Mouse (Mus musculus): ENCODE data around the gene Grm4. TPM values are rescaled to one million over a fixed set of nuclear protein-coding genes. Genes with fewer than 3 reads are reported as not detected.

Gene Grm4
- total RNA-seq, 2 experiments from 2014 or later = not detected

DNA sequence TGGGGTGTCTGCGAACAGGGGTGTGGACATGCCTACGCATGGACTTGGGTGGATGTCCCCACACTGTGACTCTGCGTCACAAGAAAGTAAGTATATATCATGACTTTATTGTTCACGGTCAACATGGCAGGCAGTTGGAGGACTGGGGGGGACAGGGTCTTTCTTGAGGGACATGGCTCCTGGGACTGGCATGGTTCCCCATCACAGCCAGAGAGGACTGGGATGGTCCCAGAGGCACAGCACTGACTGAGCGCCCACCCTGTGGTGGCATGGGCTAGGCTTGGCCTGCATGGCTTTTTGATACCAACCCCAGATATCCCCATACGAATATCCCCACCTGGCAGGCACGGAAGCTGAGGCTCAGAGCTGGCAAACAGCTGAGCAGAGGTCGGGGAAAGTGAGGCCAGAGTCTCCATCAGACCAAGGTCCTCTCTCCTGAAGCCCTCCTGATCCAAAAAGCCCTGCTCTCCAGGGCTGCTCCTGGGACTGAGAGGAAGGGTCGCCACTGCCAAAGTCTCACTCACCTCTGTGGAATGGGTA is 64.1 kb downstream of the Grm4 start:
- no peak for ATAC-seq (replicated peaks; ENCODE audit: low FRiP score, low TSS enrichment, poor library complexity, severe bottlenecking)

DNA sequence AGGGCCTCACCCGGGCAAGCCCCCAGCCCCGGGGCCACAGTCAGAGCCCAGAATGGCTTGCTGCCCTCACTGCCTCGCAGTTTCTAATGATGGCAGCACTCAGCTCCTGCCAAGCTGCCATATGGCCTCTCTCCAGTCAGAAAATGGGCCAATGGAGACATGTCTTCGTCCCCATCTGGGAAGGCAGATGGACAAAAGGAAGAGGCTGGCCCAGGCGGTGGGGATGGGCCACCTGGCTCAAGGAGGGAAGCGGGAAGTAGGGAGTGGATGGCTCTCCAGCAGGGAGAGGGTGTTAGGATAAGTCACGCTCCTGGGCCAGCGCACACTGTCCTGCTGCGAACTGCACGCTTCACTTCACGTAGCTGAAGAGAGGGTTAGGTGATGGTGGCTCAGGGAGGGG is 64.8 kb downstream of the Grm4 start:
- no peak for ATAC-seq (replicated peaks; ENCODE audit: low FRiP score, low TSS enrichment, poor library complexity, severe bottlenecking)

DNA sequence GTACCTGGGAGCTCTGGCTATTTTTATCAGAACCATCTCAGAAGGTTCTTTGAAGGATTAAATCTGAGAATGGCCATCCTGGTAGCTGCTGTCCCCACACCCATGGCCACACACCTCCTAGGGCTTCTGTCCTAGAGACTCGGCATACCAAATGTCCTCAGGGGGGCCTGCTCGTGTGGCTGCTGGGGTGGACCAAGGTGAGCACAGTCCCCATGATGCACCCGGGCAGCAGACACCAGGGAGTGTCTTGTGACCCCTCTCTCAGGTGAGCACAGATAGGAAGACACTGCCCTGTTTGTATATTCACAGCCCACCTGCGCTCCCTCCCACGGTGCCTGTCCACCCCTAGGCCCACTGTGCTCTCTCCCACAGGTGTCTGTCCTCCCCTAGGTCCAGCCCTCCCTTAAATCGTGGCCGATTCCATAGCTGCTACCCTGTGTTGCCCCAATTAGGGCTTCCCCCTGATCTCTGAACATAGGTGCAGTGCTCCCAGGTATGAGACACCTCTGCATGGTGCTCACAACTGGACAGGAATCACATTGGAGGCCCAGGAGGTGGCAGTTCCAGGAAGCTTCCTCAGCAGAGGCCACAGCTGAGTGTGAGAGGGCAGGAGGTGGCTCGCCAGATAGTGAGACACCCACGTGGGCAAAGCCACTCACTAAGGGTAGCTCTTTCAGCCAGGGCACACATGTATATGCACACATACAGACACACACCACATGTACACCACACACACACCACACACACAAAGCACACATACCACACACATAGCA is 66.0 kb downstream of the Grm4 start:
- no peak for ATAC-seq (replicated peaks; ENCODE audit: low FRiP score, low TSS enrichment, poor library complexity, severe bottlenecking)

DNA sequence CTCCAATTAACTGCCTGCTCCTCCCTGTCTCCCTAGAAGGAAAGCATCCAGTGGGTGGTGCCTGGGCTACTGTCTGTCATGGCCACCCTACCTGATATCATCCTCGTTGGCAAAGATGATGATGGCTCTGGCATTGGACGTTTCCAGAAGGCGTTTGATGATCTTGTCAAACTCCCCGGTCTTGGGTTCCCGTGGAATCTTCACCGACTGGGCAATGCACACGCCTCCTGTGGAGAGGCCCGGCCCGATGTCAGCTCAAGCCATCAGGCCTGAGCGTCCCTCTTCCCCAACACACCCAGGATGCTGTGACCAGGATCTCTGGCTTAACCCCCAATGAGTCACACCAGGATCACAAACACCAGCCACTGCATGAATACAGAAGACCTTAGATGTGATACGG is 66.8 kb downstream of the Grm4 start:
- ATAC-seq (replicated peaks; ENCODE audit: low FRiP score, low TSS enrichment, poor library complexity, severe bottlenecking) = no peak

DNA sequence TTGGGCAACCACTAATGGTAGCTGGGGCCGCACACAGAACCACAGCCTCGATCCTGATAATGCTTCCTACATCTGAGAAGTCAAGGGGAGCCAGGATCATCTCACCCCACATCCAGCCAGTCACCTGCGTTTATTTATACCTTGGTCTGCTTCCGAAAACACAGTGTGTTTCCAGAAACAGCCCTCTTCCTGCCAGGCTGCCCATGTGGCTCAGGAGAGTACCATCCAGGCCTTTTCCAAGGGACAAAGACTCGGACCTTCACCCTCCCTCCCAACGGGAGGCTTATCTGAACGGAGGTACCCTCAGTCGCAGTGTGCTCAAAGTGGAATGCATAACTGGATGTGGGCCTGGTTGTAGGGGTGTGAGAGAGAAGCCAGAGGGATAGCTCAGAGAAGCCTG is 68.2 kb downstream of the Grm4 start:
- ATAC-seq (replicated peaks; ENCODE audit: low FRiP score, low TSS enrichment, poor library complexity, severe bottlenecking) = no peak

DNA sequence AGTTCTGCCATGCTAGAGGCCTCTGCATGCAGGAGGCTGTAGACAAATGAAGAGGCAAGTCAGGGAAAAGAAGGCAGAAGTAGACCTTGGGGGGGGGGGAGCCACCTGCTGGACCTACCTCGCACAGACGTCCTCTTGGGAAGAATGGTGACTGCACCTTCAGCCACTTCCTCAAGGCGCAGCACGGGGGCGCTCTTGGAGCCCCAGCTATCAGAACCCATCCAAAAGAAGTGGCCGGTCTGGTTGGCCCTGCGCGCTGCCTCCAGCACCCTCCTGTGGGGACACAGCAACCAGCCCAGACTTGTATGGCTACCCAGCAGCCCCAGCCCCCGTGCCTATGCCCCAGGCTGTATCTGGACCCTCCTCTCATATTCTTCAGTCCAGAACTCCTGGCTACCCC is 69.4 kb downstream of the Grm4 start:
- ATAC-seq (replicated peaks; ENCODE audit: low FRiP score, low TSS enrichment, poor library complexity, severe bottlenecking) = 0 out of 2 replicates have a peak, but pooled peaks have one; percentile 42

DNA sequence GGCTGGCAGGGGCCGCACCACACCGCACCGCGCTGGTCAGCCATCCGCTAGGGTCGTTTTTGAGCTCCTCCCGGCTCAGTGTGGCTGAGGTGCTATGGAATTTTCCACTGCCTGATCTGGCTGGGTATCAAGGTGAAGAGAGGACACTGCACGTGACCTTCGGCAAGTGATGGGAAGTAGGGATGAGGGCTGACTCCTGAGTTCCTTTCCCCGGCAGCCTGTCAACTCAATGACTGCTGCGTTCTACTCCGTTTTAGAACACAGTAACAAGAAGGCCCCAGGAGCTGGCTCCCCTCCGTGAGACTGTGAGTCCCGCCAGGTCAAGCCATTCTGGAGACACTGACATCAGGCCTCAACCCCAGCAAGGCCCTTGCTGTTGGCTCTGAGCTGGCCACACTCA is 70.0 kb downstream of the Grm4 start:
- ATAC-seq (replicated peaks; ENCODE audit: low FRiP score, low TSS enrichment, poor library complexity, severe bottlenecking) = no peak

DNA sequence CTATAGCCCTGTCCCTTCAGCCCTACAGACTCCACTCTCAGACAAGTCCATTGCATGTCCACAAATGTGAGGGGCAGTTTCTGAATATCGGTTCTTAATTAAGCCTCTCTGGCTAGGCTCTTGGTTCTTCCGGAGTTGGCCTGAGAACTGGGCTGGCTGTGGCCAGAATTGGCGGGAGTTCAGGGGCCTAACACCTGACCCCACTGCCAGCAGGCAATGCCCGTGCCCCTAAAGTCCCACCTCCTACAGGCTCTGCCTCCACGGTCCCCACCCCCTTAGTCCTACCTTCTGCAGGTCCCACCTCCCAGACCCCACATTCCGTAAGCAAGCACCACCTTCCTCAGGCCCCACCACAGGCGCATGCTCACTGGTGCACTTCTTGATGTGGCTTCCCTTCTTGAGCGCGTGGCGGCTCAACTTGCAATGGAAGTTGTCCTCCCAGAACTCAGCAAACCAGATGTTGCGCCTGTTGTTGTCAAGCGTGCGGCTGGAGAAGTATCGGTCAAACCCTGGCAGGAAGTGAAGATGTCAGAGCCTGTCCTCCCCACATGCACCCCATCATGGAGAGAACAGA is 71.4 kb downstream of the Grm4 start:
- no peak for ATAC-seq (replicated peaks; ENCODE audit: low FRiP score, low TSS enrichment, poor library complexity, severe bottlenecking)

DNA sequence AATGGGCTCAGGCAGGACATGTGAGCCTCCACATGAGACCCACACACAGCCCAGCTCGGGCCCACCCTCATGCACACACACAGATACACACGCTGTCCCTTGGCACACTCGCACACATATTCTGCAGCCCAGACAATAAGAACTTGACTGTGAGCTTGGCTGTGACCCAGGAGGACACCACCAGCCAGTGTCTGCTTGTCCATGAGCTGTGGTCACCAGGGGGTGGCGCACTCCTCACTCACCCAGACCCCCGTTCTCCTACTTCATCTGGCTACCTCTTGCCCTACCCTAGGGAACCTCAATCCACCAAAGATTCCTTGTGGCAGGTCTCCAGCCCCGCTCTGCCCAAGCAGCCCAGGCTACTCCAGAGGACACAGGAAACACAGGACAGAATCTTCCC is 72.5 kb downstream of the Grm4 start:
- ATAC-seq (replicated peaks; ENCODE audit: low FRiP score, low TSS enrichment, poor library complexity, severe bottlenecking) = no peak

DNA sequence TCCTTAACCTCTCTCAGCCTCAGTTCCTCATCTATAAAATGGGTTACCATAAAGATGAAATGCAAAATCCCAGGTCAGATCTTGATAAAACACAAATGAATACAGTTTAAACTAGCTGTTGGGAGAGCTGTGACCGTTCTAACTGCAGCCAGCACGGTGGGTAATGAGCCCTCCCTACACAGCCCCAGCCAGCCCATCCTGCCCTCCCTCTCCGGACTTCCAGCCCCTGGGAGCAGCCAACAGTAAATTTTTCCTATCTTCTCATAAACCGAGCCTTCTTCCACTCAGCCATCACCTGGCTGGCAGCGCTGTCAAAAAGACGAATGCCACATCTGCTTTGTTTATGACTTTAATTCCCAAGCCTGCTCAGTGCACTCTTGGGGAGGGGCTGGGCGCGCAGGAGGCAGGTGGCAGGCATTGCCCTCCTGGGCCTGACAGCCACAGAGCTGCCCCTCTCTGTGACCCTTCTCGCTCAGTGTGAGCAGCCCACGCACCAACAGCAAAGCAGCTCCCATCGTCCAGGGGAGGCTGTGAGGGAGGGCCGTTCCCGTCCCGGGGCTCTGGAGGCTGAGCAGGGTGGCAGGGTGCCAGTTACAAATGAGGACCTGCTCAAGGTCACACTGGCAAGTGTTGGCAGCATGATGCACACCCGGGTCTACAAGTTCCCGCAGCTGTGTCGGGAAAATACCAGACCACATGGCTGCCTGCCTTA is 75.7 kb downstream of the Grm4 start:
- ATAC-seq (replicated peaks; ENCODE audit: low FRiP score, low TSS enrichment, poor library complexity, severe bottlenecking) = no peak

DNA sequence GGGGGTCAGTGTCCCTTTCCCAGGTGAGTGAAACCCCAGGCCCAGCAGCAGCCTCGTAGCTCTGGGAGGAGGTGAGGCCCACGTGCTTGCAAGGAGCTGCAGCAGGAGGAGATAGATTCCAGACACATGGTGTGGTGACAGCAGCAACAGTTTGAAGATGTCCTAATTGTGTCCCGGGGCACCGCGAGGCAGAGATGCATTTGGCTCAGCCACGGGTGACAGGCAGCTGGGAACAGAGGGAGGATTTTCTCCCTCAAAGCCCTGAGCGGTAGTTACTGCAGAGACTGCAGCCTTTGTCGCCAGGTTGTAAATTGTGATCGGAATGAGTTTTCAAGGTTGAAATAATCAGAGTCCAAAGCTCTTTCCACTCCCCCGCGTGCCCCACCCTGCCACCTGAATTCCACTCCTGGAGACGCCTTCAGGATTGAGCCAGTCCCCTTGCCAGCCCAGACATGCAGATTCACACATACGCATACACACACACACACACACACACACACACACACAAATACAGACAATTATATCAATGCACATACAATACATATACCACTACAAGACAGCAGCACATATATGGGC is 78.6 kb downstream of the Grm4 start:
- no peak for ATAC-seq (replicated peaks; ENCODE audit: low FRiP score, low TSS enrichment, poor library complexity, severe bottlenecking)

DNA sequence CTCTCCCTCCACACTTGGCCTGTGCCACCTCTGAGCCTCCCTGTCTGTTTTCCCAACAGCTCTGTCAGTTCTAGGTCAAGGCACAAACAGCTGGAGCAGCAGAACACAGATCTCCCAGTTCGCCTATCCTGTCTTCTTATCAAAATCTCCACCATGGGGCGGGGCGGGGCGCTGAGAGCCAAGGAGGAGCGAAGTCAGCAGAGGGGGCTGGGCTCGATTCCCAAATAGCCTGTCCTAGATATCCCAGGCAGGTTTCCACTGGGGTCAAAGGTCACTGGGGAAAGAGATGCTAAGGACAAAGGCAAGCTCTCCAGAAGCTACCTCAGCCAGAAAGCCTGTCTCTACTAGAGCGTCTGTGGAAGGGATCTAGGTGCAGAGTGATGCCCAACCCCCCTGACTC is 79.4 kb downstream of the Grm4 start:
- ATAC-seq (replicated peaks; ENCODE audit: low FRiP score, low TSS enrichment, poor library complexity, severe bottlenecking) = no peak

DNA sequence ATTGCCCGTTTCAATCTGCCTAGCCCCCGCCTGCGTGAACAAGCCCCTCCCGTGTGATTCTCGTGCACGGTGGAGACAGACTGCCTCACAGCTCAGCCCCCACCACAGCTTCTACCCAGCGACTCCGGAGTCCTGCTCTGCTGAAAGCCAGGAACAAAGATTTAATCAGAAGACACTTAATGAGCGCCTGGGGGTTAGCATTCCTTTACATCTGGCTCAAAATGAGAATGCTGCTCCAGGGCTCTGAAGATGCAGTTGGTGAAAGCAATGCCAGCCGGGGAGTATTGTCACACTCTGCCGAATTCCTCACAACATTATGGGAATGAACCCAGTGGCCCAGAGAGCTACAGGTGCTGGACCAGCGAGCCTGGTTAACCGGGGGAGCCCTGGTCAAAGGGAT is 85.4 kb downstream of the Grm4 start:
- no peak for ATAC-seq (replicated peaks; ENCODE audit: low FRiP score, low TSS enrichment, poor library complexity, severe bottlenecking)

DNA sequence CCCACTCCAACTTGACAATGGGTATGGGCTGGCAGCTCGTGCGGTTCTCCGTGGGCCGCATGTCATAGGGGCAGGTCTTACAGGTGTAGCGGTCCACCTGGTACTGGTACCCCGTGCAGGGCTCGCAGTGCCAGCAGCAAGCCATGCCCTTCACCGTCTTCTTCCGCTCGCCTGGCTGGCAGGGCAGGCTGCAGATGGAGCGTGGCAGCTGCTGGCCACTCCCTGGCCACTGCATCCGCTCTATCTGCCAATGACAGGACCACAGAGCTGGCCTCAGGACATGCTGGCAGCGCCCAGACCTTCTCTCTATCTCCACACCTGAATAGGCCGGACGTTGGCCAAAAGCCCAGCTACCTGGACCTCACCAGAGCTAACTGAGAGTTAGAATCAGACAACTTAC is 86.0 kb downstream of the Grm4 start:
- no peak for ATAC-seq (replicated peaks; ENCODE audit: low FRiP score, low TSS enrichment, poor library complexity, severe bottlenecking)

DNA sequence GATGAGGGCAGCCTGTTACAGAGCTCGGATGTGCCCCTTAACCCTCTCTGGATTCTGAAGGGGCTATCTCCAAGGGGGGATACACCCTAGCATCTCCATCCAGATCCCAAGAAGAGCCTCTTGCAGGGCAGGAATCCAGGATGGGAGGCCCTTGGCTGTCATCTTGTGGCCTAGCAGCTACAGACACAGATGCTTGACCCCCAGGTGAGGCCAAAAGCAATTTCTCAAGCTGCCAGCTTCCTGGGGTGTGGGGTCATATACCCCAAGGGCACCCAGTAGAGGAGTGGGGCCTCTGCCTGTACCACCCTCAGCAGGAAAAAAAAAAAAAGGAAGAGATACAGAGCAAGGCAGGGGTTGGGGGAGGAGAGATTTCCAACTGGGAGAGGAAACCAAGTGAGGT is 87.1 kb downstream of the Grm4 start:
- no peak for ATAC-seq (replicated peaks; ENCODE audit: low FRiP score, low TSS enrichment, poor library complexity, severe bottlenecking)

DNA sequence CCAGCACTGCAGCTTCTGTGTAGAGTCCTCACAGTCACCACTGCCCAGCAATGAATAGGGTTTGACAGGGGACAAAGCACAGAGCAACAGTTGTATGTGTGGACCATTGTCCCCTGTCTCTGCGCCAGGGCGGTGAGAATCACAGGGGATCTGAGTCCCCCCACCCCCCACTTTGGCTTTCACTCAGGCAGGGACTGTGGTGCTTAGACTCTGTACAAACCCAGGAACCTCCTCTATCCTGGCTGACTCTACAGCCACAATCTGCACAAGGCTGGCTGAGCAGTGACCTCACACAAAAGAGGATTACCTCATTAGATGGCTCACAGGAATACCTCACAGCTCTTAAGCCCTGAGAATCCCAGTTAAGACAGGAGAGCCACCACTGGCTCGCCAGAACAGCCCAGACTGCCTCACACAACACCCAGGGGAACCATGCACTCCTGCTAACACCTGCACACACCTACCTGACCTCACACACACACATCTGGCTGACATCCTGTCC is 88.0 kb downstream of the Grm4 start:
- ATAC-seq (replicated peaks; ENCODE audit: low FRiP score, low TSS enrichment, poor library complexity, severe bottlenecking) = no peak

DNA sequence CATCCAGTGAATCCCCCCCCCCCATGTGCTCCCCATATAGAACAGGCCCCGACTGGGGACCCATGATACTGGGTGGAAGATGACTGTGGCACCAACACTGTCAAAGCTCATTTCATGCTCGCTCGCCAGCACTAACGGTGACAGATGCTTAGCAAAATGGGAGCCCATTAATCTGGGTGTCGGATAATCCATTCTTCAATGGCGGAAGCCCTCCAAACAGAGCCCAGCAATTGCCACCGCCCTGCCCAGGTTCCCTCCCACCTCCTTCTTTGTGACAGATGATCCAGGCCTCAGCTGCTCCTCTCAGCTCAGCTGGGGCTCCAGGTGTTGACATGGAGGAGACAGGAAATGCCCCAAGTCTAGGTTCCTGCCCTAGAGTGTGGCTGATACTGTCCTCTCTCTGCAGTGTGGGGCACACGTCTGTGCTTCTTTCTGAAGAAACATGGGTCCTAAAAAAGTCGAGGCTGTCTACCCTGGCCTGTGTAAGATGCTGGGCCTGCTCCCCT is 89.0 kb downstream of the Grm4 start:
- ATAC-seq (replicated peaks; ENCODE audit: low FRiP score, low TSS enrichment, poor library complexity, severe bottlenecking) = no peak

DNA sequence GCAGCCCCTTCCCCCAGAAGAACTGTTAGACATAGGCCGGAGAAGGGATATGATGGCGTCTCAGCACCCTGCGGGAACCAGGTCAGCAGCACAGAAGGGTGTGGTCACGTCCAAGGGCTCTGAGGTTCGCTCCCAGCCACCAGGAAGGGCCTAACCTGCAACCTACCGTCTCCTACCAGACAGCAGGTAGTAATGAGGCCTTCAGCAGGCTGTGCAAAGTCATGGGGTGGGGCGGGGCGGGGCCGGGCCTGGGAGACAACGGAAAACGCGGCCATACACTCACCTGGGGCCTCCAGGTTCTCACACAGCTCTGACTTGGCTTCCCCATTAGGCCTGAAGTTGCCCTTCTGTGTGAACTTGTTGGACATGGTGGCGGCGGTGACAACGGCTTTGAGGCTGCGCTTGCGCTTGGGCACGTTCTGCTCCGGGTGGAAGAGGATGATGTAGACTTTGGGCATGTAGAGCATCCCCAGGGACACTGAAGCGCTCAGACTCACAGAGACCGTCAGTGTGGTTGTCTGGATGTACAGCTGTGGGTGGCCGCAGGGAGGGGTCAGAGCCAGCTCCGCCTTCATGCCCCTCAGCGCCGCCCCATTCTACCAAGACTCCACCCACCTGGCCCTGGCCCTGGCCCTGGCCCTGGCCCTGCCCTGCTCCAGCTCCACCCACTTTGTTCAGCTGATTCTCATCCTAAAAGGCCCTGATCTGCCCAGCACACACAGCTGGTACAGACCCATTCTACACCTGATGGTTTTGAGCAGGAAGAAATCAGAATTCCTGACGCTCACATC is 90.0 kb downstream of the Grm4 start:
- no peak for ATAC-seq (replicated peaks; ENCODE audit: low FRiP score, low TSS enrichment, poor library complexity, severe bottlenecking)

DNA sequence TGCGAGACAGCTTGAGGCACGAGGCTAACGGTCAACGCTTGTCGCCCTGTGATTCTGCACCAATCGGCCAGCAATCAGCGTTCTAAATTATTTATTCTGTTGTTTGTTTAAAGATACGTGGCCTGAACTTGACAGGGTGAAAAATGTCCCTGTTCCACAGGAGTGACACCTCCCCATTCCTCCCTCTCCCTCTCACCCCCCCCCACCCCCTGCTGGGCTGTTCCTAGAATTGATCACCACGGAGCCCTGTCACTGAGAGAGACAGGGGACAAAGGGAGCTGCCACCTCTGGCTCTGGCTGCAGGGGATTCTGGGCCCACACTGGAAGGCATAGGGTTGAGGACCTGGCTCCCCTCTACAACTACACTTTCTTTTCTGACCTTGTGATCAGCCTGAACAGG is 91.4 kb downstream of the Grm4 start:
- ATAC-seq (replicated peaks; ENCODE audit: low FRiP score, low TSS enrichment, poor library complexity, severe bottlenecking) = no peak
